Mouse (Mus musculus) embryonic fibroblast, embryonic 13.5 days (primary cell): Measurements from ENCODE around the gene Ankrd26.

Source experiments
- CTCF ChIP-seq: IDR thresholded peaks from 2 replicates; pipeline ENCODE4 v1.5.1; 2011; ENCODE audit warnings: mild to moderate bottlenecking, control low read depth, low read length, moderate library complexity, borderline replicate concordance; ENCODE audit not compliant: insufficient read depth
- POLR2A ChIP-seq: IDR thresholded peaks from 2 replicates; pipeline ENCODE4 v1.6.1; 2011; ENCODE audit warnings: low read depth, mild to moderate bottlenecking, control low read depth, low read length, moderate library complexity

DNA sequence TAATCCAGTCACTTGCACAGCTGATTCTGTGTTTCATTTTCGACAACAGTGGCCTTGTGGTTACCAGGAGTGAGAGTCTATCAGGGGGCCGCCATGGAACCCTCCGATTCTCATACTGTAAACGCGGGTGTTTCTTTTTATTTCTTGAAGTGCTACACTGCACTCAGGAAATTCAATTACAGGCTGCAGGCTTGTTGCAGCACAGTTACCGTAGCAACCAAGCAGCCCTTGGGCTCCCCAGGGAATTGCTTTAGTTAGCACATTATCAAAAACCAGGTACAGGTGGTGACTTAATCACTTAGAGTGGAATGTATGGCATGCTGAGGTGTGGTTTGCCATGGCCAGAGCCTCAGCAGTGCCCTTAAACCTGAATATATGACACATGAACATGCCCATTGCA, 12.3 kb upstream of the Ankrd26 start:
- no peak for TF ChIP-seq POLR2A
- TF ChIP-seq CTCF: no peak
